Mouse (Mus musculus) midbrain, postnatal 0 days (tissue): ENCODE data around the gene Xlr5a. TPM values are rescaled to one million over a fixed set of nuclear protein-coding genes. Genes with fewer than 3 reads are reported as not detected.

Source experiments
- ATAC-seq: fragments of 200-750 bp; cut with Nextera tagmentation; 2 replicates; pipeline ENCODE4 v1.8.0; 2017; ENCODE audit warnings: moderate number of reproducible peaks, mild to moderate bottlenecking, moderate TSS enrichment, moderate library complexity; ENCODE audit not compliant: low FRiP score
- DNase-seq: peaks from one replicate; pipeline ENCODE4 v3.0.0-alpha.2; 2015; ENCODE audit warnings: low spot score
- H3K27ac ChIP-seq: fragments of 300-500 bp; sonication (generic); 2 replicates; pipeline ENCODE4 v1.5.1; 2014; ENCODE audit warnings: low read depth, mild to moderate bottlenecking, low read length, mixed read lengths
- H3K27me3 ChIP-seq: fragments of 300-500 bp; sonication (generic); 2 replicates; pipeline ENCODE4 v1.6.1; 2014; ENCODE audit warnings: low read length, control low read depth, mixed read lengths; ENCODE audit not compliant: insufficient read depth
- H3K36me3 ChIP-seq: fragments of 300-500 bp; sonication (generic); 2 replicates; pipeline ENCODE4 v1.6.1; 2014; ENCODE audit warnings: low read length, control low read depth, mixed read lengths; ENCODE audit not compliant: insufficient read depth
- H3K4me1 ChIP-seq: fragments of 300-500 bp; sonication (generic); 2 replicates; pipeline ENCODE4 v1.6.1; 2014; ENCODE audit warnings: mild to moderate bottlenecking, control low read depth, antibody characterized with exemption, low read length, mixed read lengths; ENCODE audit not compliant: insufficient read depth
- H3K4me2 ChIP-seq: fragments of 300-500 bp; sonication (generic); 2 replicates; pipeline ENCODE4 v1.6.1; 2014; ENCODE audit warnings: low read depth, mild to moderate bottlenecking, low read length, mixed read lengths; ENCODE audit not compliant: poor library complexity, severe bottlenecking
- H3K4me3 ChIP-seq: fragments of 300-500 bp; sonication (generic); 2 replicates; pipeline ENCODE4 v1.5.1; 2014; ENCODE audit warnings: low read depth, mild to moderate bottlenecking, low read length, moderate library complexity
- H3K9ac ChIP-seq: fragments of 300-500 bp; sonication (generic); replicated peaks from 2 replicates; pipeline ENCODE4 v1.6.1; 2014; ENCODE audit warnings: mild to moderate bottlenecking, low read length, moderate library complexity, mixed read lengths; ENCODE audit not compliant: poor library complexity, severe bottlenecking
- H3K9me3 ChIP-seq: fragments of 300-500 bp; sonication (generic); 2 replicates; pipeline ENCODE4 v1.6.1; 2016; ENCODE audit warnings: low read length, control low read depth
- CTCF ChIP-seq: IDR thresholded peaks from 2 replicates; pipeline ENCODE4 v1.5.1; 2016; ENCODE audit warnings: antibody characterized with exemption, mild to moderate bottlenecking
- WGBS: fragments of 180-500 bp; shearing (Covaris S2); extraction: QIAGEN DNeasy Blood & Tissue Kit; methylation state at CpG from one replicate; pipeline ENCODE4 v1.1.7; 2014; 5-methylcytosine and 5-hydroxymethylcytosine counted together
- polyA plus RNA-seq: library from polyadenylated mRNA; unstranded; fragments of >200 nt; fragmentation: Nextera tagmentation; extraction: Ambion mirVana; gene quantifications from 2 replicates; pipeline ENCODE4 v1.2.1, GENCODE M21; 2015
- total RNA-seq: library from RNA; depleted of rRNA; stranded (reverse); fragments of >200 nt; gene quantifications from 2 replicates; pipeline ENCODE4 v1.2.3, GENCODE M21; 2014; rRNA removed

The Xlr5a gene
- total and polyA plus RNA-seq, 2 experiments from 2014 or later, result not detected

- no peaks in the 10 kb centered on the region for H3K36me3 ChIP-seq
- DNase-seq (no peak), ATAC-seq (peak; percentile 58)
- H3K27me3 ChIP-seq, result no peaks in the 10 kb centered on the region
- H3K4me2 ChIP-seq, result peak within 1 kb of the TSS; percentile 60
- peak within 1 kb of the TSS; percentile 41 for H3K4me3 ChIP-seq
- H3K9me3 ChIP-seq, result no peaks in the 10 kb centered on the region
- WGBS, result 26% methylated on average over 7 of the region's 7 CpGs
- peak within 1 kb of the TSS; percentile 63 for H3K9ac ChIP-seq
- TF ChIP-seq CTCF, result no peak
- peak within 1 kb of the TSS; percentile 57; the same call in 1 of the 2 replicates for H3K27ac ChIP-seq
- H3K4me1 ChIP-seq, result no peaks in the 10 kb centered on the region
Observed at GRCm38 (mm10) chrX:73064415-73064793, 228.4 kb downstream of the Xlr5a start, which contains the start of gene Pnma3. Pnma3 (plus strand) TSS chrX:73064787.

GRCm38 (mm10) chrX:73063512-73064414, 229.0 kb downstream of the Xlr5a start:
- no peak for TF ChIP-seq CTCF
- peak overlapping the region; percentile 63 for H3K9ac ChIP-seq
- DNase-seq, result peak; percentile 66
- H3K4me2 ChIP-seq, result peak overlapping the region; percentile 60
- H3K36me3 ChIP-seq, result no peaks in the 10 kb centered on the region
- peak overlapping the region; percentile 57; the same call in 1 of the 2 replicates for H3K27ac ChIP-seq
- no peaks in the 10 kb centered on the region for H3K4me1 ChIP-seq
- H3K9me3 ChIP-seq, result no peaks in the 10 kb centered on the region
- peak; percentile 91 for ATAC-seq
- WGBS, result 36% methylated on average over 23 of the region's 24 CpGs
- H3K27me3 ChIP-seq, result no peaks in the 10 kb centered on the region
- H3K4me3 ChIP-seq, result peak overlapping the region; percentile 41

GRCm38 (mm10) chrX:73062323-73062722, 230.5 kb downstream of the Xlr5a start:
- WGBS, result 56% methylated on average over 5 of the region's 5 CpGs
- Histone ChIP-seq H3K4me2 (no peak overlapping the region), H3K9ac (no peak overlapping the region), H3K36me3 (no peaks in the 10 kb centered on the region), H3K4me3 (no peak overlapping the region), H3K4me1 (no peaks in the 10 kb centered on the region), H3K27ac (no peak overlapping the region), H3K9me3 (no peaks in the 10 kb centered on the region), H3K27me3 (no peaks in the 10 kb centered on the region)
- DNase-seq (no peak), ATAC-seq (no peak)
- TF ChIP-seq CTCF, result no peak

- Histone ChIP-seq H3K9ac (no peak overlapping the region), H3K27ac (no peak overlapping the region), H3K9me3 (no peaks in the 10 kb centered on the region), H3K36me3 (no peaks in the 10 kb centered on the region), H3K4me3 (no peak overlapping the region), H3K4me2 (no peak overlapping the region), H3K27me3 (no peaks in the 10 kb centered on the region), H3K4me1 (no peaks in the 10 kb centered on the region)
- 71% methylated on average over 1 of the region's 1 CpGs for WGBS
- DNase-seq, result no peak
- TF ChIP-seq CTCF, result no peak
- no peak for ATAC-seq
Observed at GRCm38 (mm10) chrX:73061528-73061927, 231.2 kb downstream of the Xlr5a start.

Other genes starting within 250 kb of the Xlr5a start
- gene Pnma3, start 228.2 kb downstream of the Xlr5a start, total RNA-seq, result 17.1 and 18.4 TPM in 2 replicates
- gene Pnma3, start 228.2 kb downstream of the Xlr5a start, polyA plus RNA-seq, result 5.7 and 7.5 TPM in 2 replicates
- gene Xlr4a, start 210.5 kb downstream of the Xlr5a start, total RNA-seq, result not detected in 2 replicates
- gene Xlr4a, start 210.5 kb downstream of the Xlr5a start, polyA plus RNA-seq, result 1.1 TPM in 1 of 2 replicates, not detected in the other
- gene Xlr3a, start 195.9 kb downstream of the Xlr5a start, total RNA-seq, result 0.60 and 5.7 TPM in 2 replicates
- gene Xlr3a, start 195.9 kb downstream of the Xlr5a start, polyA plus RNA-seq, result 3.4 and 4.7 TPM in 2 replicates
- gene Gm14685, start 175.9 kb downstream of the Xlr5a start, total RNA-seq, result 0.66 and 2.8 TPM in 2 replicates
- 1.4 and 1.5 TPM in 2 replicates for gene Gm14685, start 175.9 kb downstream of the Xlr5a start, polyA plus RNA-seq
- not detected in 2 replicates for gene Xlr5b, start 144.2 kb downstream of the Xlr5a start, total RNA-seq
- gene Xlr5b, start 144.2 kb downstream of the Xlr5a start, polyA plus RNA-seq, result not detected in 2 replicates
- 1.1 and 2.8 TPM in 2 replicates for gene DXBay18, start 143.5 kb downstream of the Xlr5a start, total RNA-seq
- gene DXBay18, start 143.5 kb downstream of the Xlr5a start, polyA plus RNA-seq, result 1.3 and 1.4 TPM in 2 replicates
- not detected in 2 replicates for gene Spin2d, start 116.0 kb downstream of the Xlr5a start, total RNA-seq
- gene Spin2d, start 116.0 kb downstream of the Xlr5a start, polyA plus RNA-seq, result not detected in 2 replicates
- gene Xlr3b, start 100.8 kb downstream of the Xlr5a start, total RNA-seq, result 2.8 and 7.2 TPM in 2 replicates
- 6.8 and 13.9 TPM in 2 replicates for gene Xlr3b, start 100.8 kb downstream of the Xlr5a start, polyA plus RNA-seq
- gene Xlr4b, start 78.6 kb downstream of the Xlr5a start, total RNA-seq, result not detected in 2 replicates
- gene Xlr4b, start 78.6 kb downstream of the Xlr5a start, polyA plus RNA-seq, result 1.2 TPM in 1 of 2 replicates, not detected in the other
- 26.5 and 32.2 TPM in 2 replicates for gene F8a, start 64.7 kb downstream of the Xlr5a start, total RNA-seq
- 33.7 and 36.3 TPM in 2 replicates for gene F8a, start 64.7 kb downstream of the Xlr5a start, polyA plus RNA-seq
- gene Xlr4c, start 49.8 kb downstream of the Xlr5a start, total RNA-seq, result not detected in 2 replicates
- 0.26 and 0.67 TPM in 2 replicates for gene Xlr4c, start 49.8 kb downstream of the Xlr5a start, polyA plus RNA-seq
- gene Xlr3c, start 27.6 kb downstream of the Xlr5a start, total RNA-seq, result not detected in 2 replicates
- gene Xlr3c, start 27.6 kb downstream of the Xlr5a start, polyA plus RNA-seq, result 0.12 and 0.15 TPM in 2 replicates
- gene Xlr5c, start within 50 bp of the Xlr5a start, total RNA-seq, result not detected in 2 replicates
- gene Xlr5c, start within 50 bp of the Xlr5a start, polyA plus RNA-seq, result not detected in 2 replicates
- not detected in 2 replicates for gene Gm45015, start 43.9 kb upstream of the Xlr5a start, total RNA-seq
- not detected in 2 replicates for gene Gm45015, start 43.9 kb upstream of the Xlr5a start, polyA plus RNA-seq
- gene Zfp275, start 49.6 kb upstream of the Xlr5a start, total RNA-seq, result 28.2 and 29.9 TPM in 2 replicates
- gene Zfp275, start 49.6 kb upstream of the Xlr5a start, polyA plus RNA-seq, result 5.2 and 5.7 TPM in 2 replicates
- gene Gm18336, start 105.8 kb upstream of the Xlr5a start, total RNA-seq, result not detected in 2 replicates
- gene Gm18336, start 105.8 kb upstream of the Xlr5a start, polyA plus RNA-seq, result 0.07 and 0.09 TPM in 2 replicates
- gene Zfp92, start 118.1 kb upstream of the Xlr5a start, total RNA-seq, result 5.3 and 5.5 TPM in 2 replicates
- 1.5 and 2.1 TPM in 2 replicates for gene Zfp92, start 118.1 kb upstream of the Xlr5a start, polyA plus RNA-seq
- gene Trex2, start 142.4 kb upstream of the Xlr5a start, total RNA-seq, result 1.3 TPM in 1 of 2 replicates, not detected in the other
- not detected in 2 replicates for gene Trex2, start 142.4 kb upstream of the Xlr5a start, polyA plus RNA-seq
- 30.7 and 34.7 TPM in 2 replicates for gene Haus7, start 166.1 kb upstream of the Xlr5a start, total RNA-seq
- gene Haus7, start 166.1 kb upstream of the Xlr5a start, polyA plus RNA-seq, result 61.7 and 63.6 TPM in 2 replicates
- 43.9 and 44.6 TPM in 2 replicates for gene Bgn, start 190.6 kb upstream of the Xlr5a start, total RNA-seq
- 17.1 and 19.8 TPM in 2 replicates for gene Bgn, start 190.6 kb upstream of the Xlr5a start, polyA plus RNA-seq
- 40.4 and 41.9 TPM in 2 replicates for gene Atp2b3, start 210.1 kb upstream of the Xlr5a start, total RNA-seq
- 6.7 and 7.9 TPM in 2 replicates for gene Atp2b3, start 210.1 kb upstream of the Xlr5a start, polyA plus RNA-seq